Mouse (Mus musculus) liver, postnatal 0 days (tissue): ENCODE data around the gene Gm16253. TPM values are rescaled to one million over a fixed set of nuclear protein-coding genes. Genes with fewer than 3 reads are reported as not detected.

Experiments used
- ATAC-seq: fragments of 200-750 bp; cut with Nextera tagmentation; 2 replicates; pipeline ENCODE4 v1.8.0; 2017; ENCODE audit warnings: mild to moderate bottlenecking, moderate library complexity
- DNase-seq: peaks from one replicate; pipeline ENCODE4 v3.0.0-alpha.2; 2016
- H3K27ac ChIP-seq: fragments of 300-500 bp; sonication (generic); 2 replicates; pipeline ENCODE4 v1.5.1; 2014; ENCODE audit warnings: antibody characterized with exemption, moderate library complexity, mild to moderate bottlenecking, low read depth
- H3K27me3 ChIP-seq: fragments of 300-500 bp; sonication (generic); 2 replicates; pipeline ENCODE4 v1.6.1; 2014; ENCODE audit warnings: low read length, control low read depth, mixed read lengths; ENCODE audit not compliant: insufficient read depth
- H3K36me3 ChIP-seq: fragments of 300-500 bp; sonication (generic); replicated peaks from 2 replicates; pipeline ENCODE4 v1.6.1; 2014; ENCODE audit warnings: mild to moderate bottlenecking, control low read depth, low read length, moderate library complexity, mixed read lengths; ENCODE audit not compliant: insufficient read depth
- H3K4me1 ChIP-seq: fragments of 300-500 bp; sonication (generic); 2 replicates; pipeline ENCODE4 v1.6.1; 2014; ENCODE audit warnings: antibody characterized with exemption, mild to moderate bottlenecking, control low read depth; ENCODE audit not compliant: insufficient read depth
- H3K4me2 ChIP-seq: fragments of 300-500 bp; sonication (generic); 2 replicates; pipeline ENCODE4 v1.6.1; 2014; ENCODE audit warnings: low read depth, mild to moderate bottlenecking, low read length, moderate library complexity, mixed read lengths
- H3K4me3 ChIP-seq: fragments of 300-500 bp; sonication (generic); 2 replicates; pipeline ENCODE4 v1.5.1; 2014; ENCODE audit warnings: low read depth, low read length
- H3K9ac ChIP-seq: fragments of 300-500 bp; sonication (generic); replicated peaks from 2 replicates; pipeline ENCODE4 v1.6.1; 2014; ENCODE audit warnings: mild to moderate bottlenecking, moderate library complexity
- H3K9me3 ChIP-seq: fragments of 300-500 bp; sonication (generic); 2 replicates; pipeline ENCODE4 v1.6.1; 2016; ENCODE audit warnings: mild to moderate bottlenecking, control low read depth, low read length, mixed read lengths
- CTCF ChIP-seq: sonication (generic); IDR thresholded peaks from 2 replicates; pipeline ENCODE4 v1.5.1; 2016; ENCODE audit warnings: antibody characterized with exemption, low read depth
- EP300 ChIP-seq: IDR thresholded peaks from 2 replicates; pipeline ENCODE4 v1.6.1; 2016; ENCODE audit warnings: antibody characterized with exemption, low read depth, mild to moderate bottlenecking
- WGBS: fragments of 180-500 bp; shearing (Covaris S2); extraction: QIAGEN DNeasy Blood & Tissue Kit; methylation state at CpG from one replicate; pipeline ENCODE4 v1.1.7; 2014; ENCODE audit not compliant: insufficient replicate concordance; 5-methylcytosine and 5-hydroxymethylcytosine counted together
- polyA plus RNA-seq: library from polyadenylated mRNA; unstranded; fragments of >200 nt; fragmentation: Nextera tagmentation; extraction: Ambion mirVana; gene quantifications from 2 replicates; pipeline ENCODE4 v1.2.1, GENCODE M21; 2015

Gene Gm16253
- polyA plus RNA-seq, 1 experiment from 2014 or later: not detected

GRCm38 (mm10) chr3:96555999-96556614 is 20.7 kb upstream of the Gm16253 start:
- H3K4me3 ChIP-seq: peak overlapping the region; percentile 91

DNA sequence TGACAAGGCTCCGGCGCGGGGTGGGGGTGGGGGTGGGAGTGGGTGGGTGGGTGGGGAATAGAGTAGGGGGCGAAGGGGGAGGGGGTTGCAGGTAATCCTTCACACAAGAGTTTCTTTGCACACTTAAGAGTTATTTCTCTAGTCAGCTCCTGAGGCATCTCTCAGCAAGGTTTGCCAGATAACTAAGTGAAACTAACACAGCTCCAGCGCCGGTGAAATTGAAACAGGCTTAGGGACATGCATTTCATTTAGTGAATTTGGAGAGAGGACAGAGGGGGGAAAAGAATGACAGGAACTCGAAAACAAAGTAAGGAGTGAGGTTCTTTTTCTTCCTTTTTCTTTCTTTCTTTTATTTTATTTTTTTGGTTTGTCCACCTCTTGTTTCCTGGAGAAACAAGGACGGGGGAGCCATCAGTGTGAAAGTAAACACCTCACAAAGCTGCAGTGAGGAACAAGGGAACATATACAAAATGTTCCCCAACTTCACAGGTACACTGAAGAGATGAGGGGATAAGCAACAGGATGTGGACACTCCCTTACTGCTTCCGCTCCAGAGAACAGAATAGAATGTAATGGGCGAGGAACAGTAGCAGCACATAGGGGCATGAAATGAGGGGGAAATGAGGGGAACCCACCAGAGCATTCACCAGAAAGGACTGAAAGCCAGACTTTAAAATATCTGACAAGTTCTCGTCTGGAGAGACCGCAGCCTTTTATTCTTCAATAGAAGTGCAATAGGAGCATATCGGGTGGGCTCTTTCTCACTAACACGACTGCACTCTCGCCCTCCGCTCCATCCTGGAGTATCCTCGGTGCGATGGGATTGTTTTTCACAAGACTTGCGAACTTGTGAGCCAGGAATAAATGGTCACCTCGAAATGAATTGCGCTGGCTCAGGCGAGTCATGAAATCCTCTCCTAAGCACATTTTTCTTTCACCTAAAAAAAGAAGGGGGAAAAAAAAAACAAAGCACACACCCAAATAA is 19.8 kb upstream of the Gm16253 start:
- Histone ChIP-seq H3K9me3 (no peaks in the 10 kb centered on the region), H3K9ac (peak overlapping the region; percentile 86), H3K4me1 (peaks cover 17% of the 10 kb centered on the region), H3K27me3 (no peaks in the 10 kb centered on the region), H3K36me3 (peaks cover 25% of the 10 kb centered on the region), H3K4me2 (peak overlapping the region; percentile 83), H3K27ac (peak overlapping the region; percentile 99), H3K4me3 (peak overlapping the region; percentile 91)
- 3% methylated on average over 22 of the region's 22 CpGs for WGBS
- ATAC-seq: no peak
- TF ChIP-seq CTCF (no peak), EP300 (no peak)
- DNase-seq: peak; percentile 26

More at GRCm38 (mm10) chr3:96555999-96556614, 20.7 kb upstream of the Gm16253 start:
- peaks cover 25% of the 10 kb centered on the region for H3K4me1 ChIP-seq
- DNase-seq (peak; percentile 62), ATAC-seq (peak; percentile 3)
- peak overlapping the region; percentile 99 for H3K27ac ChIP-seq
- TF ChIP-seq EP300 (peak; percentile 92), CTCF (no peak)
- peaks cover 20% of the 10 kb centered on the region for H3K36me3 ChIP-seq
- no peaks in the 10 kb centered on the region for H3K9me3 ChIP-seq
- H3K4me2 ChIP-seq: peak overlapping the region; percentile 83
- peak overlapping the region; percentile 86; the same call in 1 of the 2 replicates for H3K9ac ChIP-seq
- WGBS: 62% methylated on average over 15 of the region's 15 CpGs
- H3K27me3 ChIP-seq: no peaks in the 10 kb centered on the region

- H3K4me1 ChIP-seq: peaks cover 16% of the 10 kb centered on the region; the same call in 1 of the 2 replicates
- peak within 1 kb of the TSS; percentile 99 for H3K27ac ChIP-seq
- H3K36me3 ChIP-seq: peaks cover 25% of the 10 kb centered on the region
- DNase-seq: peak; percentile 100
- 3% methylated on average over 26 of the region's 26 CpGs for WGBS
- peak within 1 kb of the TSS; percentile 98 for H3K9ac ChIP-seq
- no peaks in the 10 kb centered on the region for H3K9me3 ChIP-seq
- peak within 1 kb of the TSS; percentile 91 for H3K4me3 ChIP-seq
- H3K27me3 ChIP-seq: no peaks in the 10 kb centered on the region
- ATAC-seq: peak; percentile 78
- TF ChIP-seq CTCF: peak; percentile 64
- peak; percentile 90 for TF ChIP-seq EP300
- peak within 1 kb of the TSS; percentile 83 for H3K4me2 ChIP-seq
Observed at GRCm38 (mm10) chr3:96557694-96558093, 19.1 kb upstream of the Gm16253 start, which contains the start of gene Txnip. Txnip (plus strand) TSS chr3:96557957.

DNA sequence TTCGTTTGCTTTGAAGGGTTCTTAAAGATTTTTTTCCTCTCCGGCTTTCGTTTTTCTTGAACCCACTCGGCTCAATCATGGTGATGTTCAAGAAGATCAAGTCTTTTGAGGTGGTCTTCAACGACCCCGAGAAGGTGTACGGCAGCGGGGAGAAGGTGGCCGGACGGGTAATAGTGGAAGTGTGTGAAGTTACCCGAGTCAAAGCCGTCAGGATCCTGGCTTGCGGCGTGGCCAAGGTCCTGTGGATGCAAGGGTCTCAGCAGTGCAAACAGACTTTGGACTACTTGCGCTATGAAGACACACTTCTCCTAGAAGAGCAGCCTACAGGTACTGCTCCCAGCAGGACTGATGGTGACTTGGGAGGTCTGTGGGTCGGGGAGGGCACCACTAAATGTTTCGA is 18.6 kb upstream of the Gm16253 start:
- DNase-seq (peak; percentile 62), ATAC-seq (no peak)
- Histone ChIP-seq H3K36me3 (peaks cover 25% of the 10 kb centered on the region), H3K27ac (peak overlapping the region; percentile 99), H3K9me3 (no peaks in the 10 kb centered on the region), H3K27me3 (no peaks in the 10 kb centered on the region), H3K9ac (peak overlapping the region; percentile 98), H3K4me3 (peak overlapping the region; percentile 91), H3K4me1 (peaks cover 16% of the 10 kb centered on the region; the same call in 1 of the 2 replicates), H3K4me2 (peak overlapping the region; percentile 70)
- 0% methylated on average over 17 of the region's 17 CpGs for WGBS
- TF ChIP-seq CTCF (no peak), EP300 (no peak)

DNA sequence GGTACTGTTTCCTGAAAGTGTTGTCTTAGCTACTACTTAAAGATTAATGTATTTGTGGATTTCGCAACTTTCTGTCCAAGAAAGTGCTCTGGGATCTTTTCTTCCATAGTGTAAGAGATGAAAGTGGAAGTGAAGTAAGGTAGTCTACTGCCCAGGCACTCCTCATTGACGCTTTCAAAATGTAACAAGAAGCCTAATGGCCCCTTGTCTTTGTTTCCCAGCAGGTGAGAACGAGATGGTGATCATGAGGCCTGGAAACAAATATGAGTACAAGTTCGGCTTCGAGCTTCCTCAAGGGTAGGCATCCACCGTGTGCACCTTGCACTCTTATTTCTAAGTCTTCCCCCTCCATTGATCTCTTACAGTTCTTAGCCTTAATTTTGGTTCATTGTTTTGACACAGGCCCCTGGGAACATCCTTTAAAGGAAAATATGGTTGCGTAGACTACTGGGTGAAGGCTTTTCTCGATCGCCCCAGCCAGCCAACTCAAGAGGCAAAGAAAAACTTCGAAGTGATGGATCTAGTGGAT is 18.1 kb upstream of the Gm16253 start:
- TF ChIP-seq EP300: peak; percentile 25; the same call in 1 of the 2 replicates
- TF ChIP-seq CTCF: no peak
- WGBS: 15% methylated on average over 10 of the region's 10 CpGs
- Histone ChIP-seq H3K9me3 (no peaks in the 10 kb centered on the region), H3K9ac (peak overlapping the region; percentile 98), H3K27me3 (no peaks in the 10 kb centered on the region), H3K4me3 (peak overlapping the region; percentile 91), H3K36me3 (peaks cover 25% of the 10 kb centered on the region), H3K27ac (peak overlapping the region; percentile 99), H3K4me2 (peak overlapping the region; percentile 70), H3K4me1 (peaks cover 18% of the 10 kb centered on the region)
- DNase-seq (no peak), ATAC-seq (no peak)
